Mouse (Mus musculus) heart, embryonic 12.5 days (tissue): ENCODE data around the gene Brip1. TPM values are rescaled to one million over a fixed set of nuclear protein-coding genes. Genes with fewer than 3 reads are reported as not detected.

ENCODE experiments used
- ATAC-seq: fragments of 200-750 bp; cut with Nextera tagmentation; 2 replicates; pipeline ENCODE4 v1.8.0; 2017; ENCODE audit warnings: moderate TSS enrichment, moderate library complexity; ENCODE audit not compliant: insufficient number of reproducible peaks, low FRiP score
- H3K27ac ChIP-seq: fragments of 300-500 bp; sonication (generic); 2 replicates; pipeline ENCODE4 v1.5.1; 2016; ENCODE audit warnings: mild to moderate bottlenecking, moderate library complexity; ENCODE audit not compliant: poor library complexity, severe bottlenecking
- H3K27me3 ChIP-seq: fragments of 300-500 bp; sonication (generic); replicated peaks from 2 replicates; pipeline ENCODE4 v1.6.1; 2016; ENCODE audit warnings: mild to moderate bottlenecking, moderate library complexity
- H3K36me3 ChIP-seq: fragments of 300-500 bp; sonication (generic); 2 replicates; pipeline ENCODE4 v1.6.1; 2016; ENCODE audit warnings: mild to moderate bottlenecking, moderate library complexity
- H3K4me1 ChIP-seq: fragments of 300-500 bp; sonication (generic); replicated peaks from 2 replicates; pipeline ENCODE4 v1.6.1; 2016; ENCODE audit warnings: mild to moderate bottlenecking
- H3K4me2 ChIP-seq: fragments of 300-500 bp; sonication (generic); 2 replicates; pipeline ENCODE4 v1.6.1; 2016; ENCODE audit warnings: mild to moderate bottlenecking, moderate library complexity
- H3K4me3 ChIP-seq: fragments of 300-500 bp; sonication (generic); 2 replicates; pipeline ENCODE4 v1.5.1; 2016; ENCODE audit warnings: mild to moderate bottlenecking
- H3K9ac ChIP-seq: fragments of 300-500 bp; sonication (generic); 2 replicates; pipeline ENCODE4 v1.6.1; 2016; ENCODE audit warnings: mild to moderate bottlenecking, moderate library complexity
- H3K9me3 ChIP-seq: fragments of 300-500 bp; sonication (generic); replicated peaks from 2 replicates; pipeline ENCODE4 v1.6.1; 2016; ENCODE audit warnings: mild to moderate bottlenecking, moderate library complexity
- WGBS: fragments of 180-500 bp; shearing (Covaris S2); methylation state at CpG from one replicate; pipeline ENCODE4 v1.1.7; 2016; 5-methylcytosine and 5-hydroxymethylcytosine counted together
- polyA plus RNA-seq: library from polyadenylated mRNA; unstranded; fragments of >200 nt; fragmentation: Nextera tagmentation; extraction: Ambion mirVana; gene quantifications from 2 replicates; pipeline ENCODE4 v1.2.1, GENCODE M21; 2016

Gene Brip1
- polyA plus RNA-seq, 1 experiment from 2014 or later: 5.2 TPM

GRCm38 (mm10) chr11:86028034-86028433 is 173.0 kb downstream of the Brip1 start:
- no peak overlapping the region for H3K4me2 ChIP-seq
- no peak overlapping the region for H3K9ac ChIP-seq
- no peak overlapping the region for H3K4me3 ChIP-seq
- peaks cover 15% of the 10 kb centered on the region for H3K4me1 ChIP-seq
- H3K36me3 ChIP-seq: no peaks in the 10 kb centered on the region
- 59% methylated on average over 5 of the region's 5 CpGs for WGBS
- no peaks in the 10 kb centered on the region for H3K9me3 ChIP-seq
- H3K27ac ChIP-seq: no peak overlapping the region
- H3K27me3 ChIP-seq: no peaks in the 10 kb centered on the region
- no peak for ATAC-seq

DNA sequence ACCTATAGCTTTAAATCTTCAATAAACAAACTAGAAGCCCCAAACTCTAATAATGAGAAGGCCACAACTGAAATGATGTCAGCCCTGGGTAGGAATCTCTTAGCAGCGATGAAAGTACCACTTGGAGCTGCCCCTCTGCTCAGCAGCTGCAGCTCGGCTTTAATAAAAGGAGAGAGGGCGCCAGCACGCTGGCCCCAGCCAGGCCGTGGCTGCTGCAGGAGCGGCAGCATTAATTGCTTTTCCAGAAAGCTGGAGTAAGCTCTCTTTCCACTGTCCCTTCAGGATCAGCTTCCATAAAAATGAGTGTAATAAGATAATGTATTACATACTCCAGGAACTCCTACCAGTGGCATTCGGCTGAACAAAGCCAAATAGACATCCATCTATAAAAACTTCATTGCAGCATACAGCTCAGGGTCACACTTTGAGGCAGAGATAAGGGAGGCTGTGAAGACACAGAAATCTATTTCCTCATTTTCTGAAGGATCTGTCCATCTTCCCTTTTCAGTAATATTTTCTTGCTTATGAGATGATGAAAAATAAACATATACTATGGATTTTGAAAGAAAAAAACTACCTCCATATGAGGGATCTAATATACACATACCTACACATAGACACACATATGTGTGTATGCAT is 174.3 kb downstream of the Brip1 start:
- Histone ChIP-seq H3K36me3 (no peaks in the 10 kb centered on the region), H3K9ac (no peak overlapping the region), H3K4me1 (peaks cover 5% of the 10 kb centered on the region), H3K27me3 (no peaks in the 10 kb centered on the region), H3K4me2 (no peak overlapping the region), H3K4me3 (no peak overlapping the region), H3K27ac (no peak overlapping the region), H3K9me3 (no peaks in the 10 kb centered on the region)
- ATAC-seq: no peak
- 29% methylated on average over 7 of the region's 7 CpGs for WGBS

GRCm38 (mm10) chr11:86022439-86022838 is 178.6 kb downstream of the Brip1 start:
- Histone ChIP-seq H3K36me3 (no peaks in the 10 kb centered on the region), H3K27me3 (no peaks in the 10 kb centered on the region), H3K4me3 (no peak overlapping the region), H3K4me2 (no peak overlapping the region), H3K27ac (no peak overlapping the region), H3K4me1 (no peaks in the 10 kb centered on the region; the same call in 1 of the 2 replicates), H3K9ac (no peak overlapping the region), H3K9me3 (no peaks in the 10 kb centered on the region)
- WGBS: 61% methylated on average over 4 of the region's 4 CpGs
- ATAC-seq: no peak

DNA sequence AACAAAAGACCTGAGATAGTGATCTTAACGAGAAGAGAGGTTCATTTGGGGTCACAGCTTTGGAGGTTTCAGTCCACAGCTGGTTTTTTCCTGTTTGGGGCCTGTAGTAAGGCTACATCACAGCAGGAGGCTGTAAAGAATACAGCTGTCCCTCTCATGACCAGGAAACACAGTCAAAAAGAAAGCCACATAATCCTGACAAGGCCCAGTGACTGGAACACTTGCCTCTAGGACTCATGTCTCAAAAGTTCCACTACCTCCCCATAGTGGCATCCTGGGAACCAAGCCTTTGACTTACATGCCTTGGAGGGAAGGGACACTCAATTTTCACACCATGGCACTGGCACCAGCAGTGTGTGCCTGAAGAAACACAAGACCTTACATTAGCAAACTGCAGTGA is 181.0 kb downstream of the Brip1 start:
- no peaks in the 10 kb centered on the region for H3K36me3 ChIP-seq
- no peak overlapping the region for H3K4me2 ChIP-seq
- H3K4me1 ChIP-seq: no peaks in the 10 kb centered on the region
- no peak for ATAC-seq
- H3K4me3 ChIP-seq: no peak overlapping the region
- no peak overlapping the region for H3K27ac ChIP-seq
- no peaks in the 10 kb centered on the region for H3K9me3 ChIP-seq
- H3K27me3 ChIP-seq: no peaks in the 10 kb centered on the region
- 53% methylated on average over 1 of the region's 1 CpGs for WGBS
- no peak overlapping the region for H3K9ac ChIP-seq

DNA sequence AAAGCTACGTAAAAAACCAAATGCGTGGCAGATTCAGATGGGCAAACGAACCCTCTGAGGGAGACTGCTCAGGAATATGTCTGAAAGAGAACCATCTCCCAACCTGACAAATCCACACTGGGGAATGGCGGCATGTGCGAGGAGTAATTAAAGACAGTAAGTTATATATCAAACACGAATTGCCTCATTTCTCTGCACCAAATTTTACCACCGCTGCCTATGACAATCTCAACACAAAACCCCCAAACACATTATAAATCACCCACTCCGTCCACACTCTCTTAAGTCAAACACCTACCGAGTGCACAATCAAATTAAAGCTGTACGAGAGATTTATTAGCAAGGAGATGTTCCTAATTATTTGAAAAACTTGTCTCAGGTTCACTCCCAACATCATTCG is 184.8 kb downstream of the Brip1 start:
- Histone ChIP-seq H3K9ac (no peak overlapping the region), H3K27ac (no peak overlapping the region), H3K4me3 (no peak overlapping the region), H3K36me3 (no peaks in the 10 kb centered on the region), H3K4me2 (no peak overlapping the region), H3K27me3 (no peaks in the 10 kb centered on the region), H3K4me1 (no peaks in the 10 kb centered on the region), H3K9me3 (no peaks in the 10 kb centered on the region)
- ATAC-seq: no peak
- 83% methylated on average over 11 of the region's 11 CpGs for WGBS

DNA sequence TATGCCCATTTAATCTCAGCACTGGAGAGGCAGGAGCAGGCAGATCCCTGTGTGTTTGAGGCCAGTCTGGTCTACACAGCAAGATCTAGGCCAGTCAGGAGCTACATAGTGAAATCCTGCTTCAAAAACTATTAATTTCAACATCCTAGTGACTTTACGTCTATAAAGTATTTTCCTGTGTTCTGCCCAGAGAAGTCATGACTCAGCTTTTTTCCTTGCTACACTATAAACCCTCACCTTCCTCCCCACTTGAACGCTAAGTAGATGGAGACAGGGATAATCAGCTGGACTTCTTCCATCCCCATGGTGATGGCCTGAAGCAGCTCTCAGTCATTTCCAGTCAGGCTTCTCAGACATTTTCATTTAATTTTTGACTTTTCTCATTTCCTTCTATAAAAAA is 187.9 kb downstream of the Brip1 start:
- Histone ChIP-seq H3K36me3 (no peaks in the 10 kb centered on the region), H3K4me2 (no peak overlapping the region), H3K9ac (no peak overlapping the region), H3K4me1 (no peaks in the 10 kb centered on the region), H3K27me3 (no peaks in the 10 kb centered on the region), H3K4me3 (no peak overlapping the region), H3K27ac (no peak overlapping the region), H3K9me3 (no peaks in the 10 kb centered on the region)
- 70% methylated on average over 2 of the region's 2 CpGs for WGBS
- no peak for ATAC-seq

GRCm38 (mm10) chr11:86010458-86010857 is 190.5 kb downstream of the Brip1 start:
- H3K36me3 ChIP-seq: no peaks in the 10 kb centered on the region
- H3K9ac ChIP-seq: no peak overlapping the region
- no peak for ATAC-seq
- 67% methylated on average over 4 of the region's 4 CpGs for WGBS
- no peak overlapping the region for H3K4me2 ChIP-seq
- no peaks in the 10 kb centered on the region for H3K4me1 ChIP-seq
- H3K4me3 ChIP-seq: no peak overlapping the region
- H3K9me3 ChIP-seq: no peaks in the 10 kb centered on the region
- H3K27ac ChIP-seq: no peak overlapping the region
- no peaks in the 10 kb centered on the region for H3K27me3 ChIP-seq

DNA sequence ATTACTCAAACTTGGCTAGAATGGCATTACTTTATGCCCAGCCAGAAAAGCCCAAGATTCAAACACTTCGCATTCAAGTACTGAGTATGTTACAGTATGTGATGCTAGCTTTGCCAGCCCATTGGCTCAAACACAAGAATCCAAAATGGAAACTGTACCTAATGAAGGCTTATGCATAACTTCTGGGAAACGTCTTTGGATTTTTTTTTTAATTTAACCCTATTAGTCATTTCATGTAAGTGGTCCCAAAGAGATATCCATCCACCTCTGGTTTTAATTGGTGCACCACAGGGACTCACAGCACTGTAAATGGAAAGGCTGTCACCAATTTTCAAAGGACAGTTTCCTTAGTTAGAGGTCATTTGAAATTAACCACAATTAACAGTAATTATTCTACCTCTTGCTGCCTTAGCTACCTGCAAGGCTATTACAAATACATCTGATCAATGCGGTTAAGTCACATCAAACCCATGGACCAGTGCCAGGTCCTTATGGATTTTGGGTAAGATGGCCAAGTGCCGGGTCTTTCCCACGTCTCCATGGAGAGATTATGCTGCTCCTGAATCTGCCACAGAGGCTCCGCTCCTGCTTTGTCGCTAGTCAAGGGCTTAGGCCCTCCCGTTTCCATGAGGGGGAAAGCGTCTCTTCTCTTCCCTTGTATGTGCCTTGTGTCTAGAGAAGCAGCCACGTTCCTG is 192.6 kb downstream of the Brip1 start:
- no peak overlapping the region for H3K4me2 ChIP-seq
- H3K27me3 ChIP-seq: no peaks in the 10 kb centered on the region
- H3K9ac ChIP-seq: no peak overlapping the region
- H3K36me3 ChIP-seq: no peaks in the 10 kb centered on the region
- no peak overlapping the region for H3K27ac ChIP-seq
- no peaks in the 10 kb centered on the region for H3K4me1 ChIP-seq
- H3K9me3 ChIP-seq: no peaks in the 10 kb centered on the region
- H3K4me3 ChIP-seq: no peak overlapping the region
- no peak for ATAC-seq
- WGBS: 71% methylated on average over 10 of the region's 10 CpGs

Other genes starting within 250 kb of the Brip1 start
- 20.3 and 21.2 TPM in 2 replicates for gene Ints2, start 56.4 kb upstream of the Brip1 start, polyA plus RNA-seq
- gene Med13, start 156.4 kb upstream of the Brip1 start, polyA plus RNA-seq: 6.5 and 7.6 TPM in 2 replicates